Mouse (Mus musculus) C2C12 (cell line): Measurements from ENCODE around the gene Nt5c2. TPM values are rescaled to one million over a fixed set of nuclear protein-coding genes. Genes with fewer than 3 reads are reported as not detected.

Source experiments
- H3K27me3 ChIP-seq: one replicate; pipeline ENCODE4 v1.6.1; 2011; ENCODE audit not compliant: control insufficient read depth, insufficient read depth, insufficient read length
- H3K36me3 ChIP-seq: one replicate; pipeline ENCODE4 v1.6.1; 2011; ENCODE audit not compliant: control insufficient read depth, insufficient read depth
- H3K4me3 ChIP-seq: one replicate; pipeline ENCODE4 v1.5.1; 2011; ENCODE audit warnings: mild to moderate bottlenecking, control low read depth; ENCODE audit not compliant: poor library complexity, insufficient read depth, severe bottlenecking
- H3K79me2 ChIP-seq: one replicate; pipeline ENCODE4 v1.6.1; 2011; ENCODE audit not compliant: control insufficient read depth, insufficient read depth
- H3K79me3 ChIP-seq: one replicate; pipeline ENCODE4 v1.6.1; 2011; ENCODE audit warnings: low read depth, control low read depth
- H3ac ChIP-seq: one replicate; pipeline ENCODE3; 2011; ENCODE audit warnings: low read depth; ENCODE audit not compliant: control insufficient read depth, insufficient read length
- CEBPB ChIP-seq: IDR thresholded peaks from one replicate; pipeline ENCODE4 v1.6.1; 2011; ENCODE audit warnings: low read depth, mild to moderate bottlenecking, control low read depth, moderate library complexity
- CTCF ChIP-seq: IDR thresholded peaks from one replicate; pipeline ENCODE4 v1.5.1; 2011; ENCODE audit not compliant: control insufficient read depth, insufficient read depth, insufficient read length
- FOSL1 ChIP-seq: IDR thresholded peaks from one replicate; pipeline ENCODE4 v1.8.0; 2011; ENCODE audit warnings: mild to moderate bottlenecking, low read length; ENCODE audit not compliant: poor library complexity, insufficient read depth, severe bottlenecking
- MAX ChIP-seq: IDR thresholded peaks from one replicate; pipeline ENCODE4 v1.6.1; 2011; ENCODE audit warnings: mild to moderate bottlenecking, control low read depth
- MYOD1 ChIP-seq: IDR thresholded peaks from one replicate; pipeline ENCODE4 v1.6.1; 2011; ENCODE audit warnings: low read depth; ENCODE audit not compliant: control insufficient read depth, insufficient read length
- MYOG ChIP-seq: IDR thresholded peaks from one replicate; pipeline ENCODE4 v1.6.1; 2011; ENCODE audit not compliant: control insufficient read depth, insufficient read length; ENCODE audit errors: extremely low read depth
- USF1 ChIP-seq: IDR thresholded peaks from one replicate; pipeline ENCODE4 v1.6.1; 2011; ENCODE audit warnings: low read depth, mild to moderate bottlenecking, control low read depth, moderate library complexity
- polyA plus RNA-seq: library from polyadenylated mRNA; unstranded; fragments of >200 nt; fragmentation: generic; extraction: Trizol; gene quantifications from one replicate; pipeline ENCODE4 v1.2.1, GENCODE M21; 2012; ENCODE audit warnings: missing spikeins

Gene Nt5c2
- polyA plus RNA-seq, 1 experiment = 18.2 TPM

GRCm38 (mm10) chr19:46976743-46977142 is 38.2 kb downstream of the Nt5c2 start:
- TF ChIP-seq MAX (no peak), MYOD1 (no peak), FOSL1 (no peak), USF1 (no peak), CEBPB (no peak), CTCF (no peak), MYOG (no peak)
- H3ac ChIP-seq = no peak overlapping the region
- H3K4me3 ChIP-seq = no peak overlapping the region
- H3K79me2 ChIP-seq = no peaks in the 10 kb centered on the region
- no peaks in the 10 kb centered on the region for H3K79me3 ChIP-seq
- H3K36me3 ChIP-seq = no peaks in the 10 kb centered on the region
- no peaks in the 10 kb centered on the region for H3K27me3 ChIP-seq

GRCm38 (mm10) chr19:46975997-46976396 is 39.0 kb downstream of the Nt5c2 start:
- no peak overlapping the region for H3ac ChIP-seq
- no peaks in the 10 kb centered on the region for H3K27me3 ChIP-seq
- H3K4me3 ChIP-seq = no peak overlapping the region
- no peaks in the 10 kb centered on the region for H3K79me2 ChIP-seq
- H3K36me3 ChIP-seq = no peaks in the 10 kb centered on the region
- H3K79me3 ChIP-seq = no peaks in the 10 kb centered on the region
- TF ChIP-seq MYOG = no peak
- no peak for TF ChIP-seq USF1
- no peak for TF ChIP-seq CEBPB
- TF ChIP-seq FOSL1 = no peak
- no peak for TF ChIP-seq CTCF
- TF ChIP-seq MAX = no peak
- no peak for TF ChIP-seq MYOD1

GRCm38 (mm10) chr19:46975565-46975964 is 39.4 kb downstream of the Nt5c2 start:
- Histone ChIP-seq H3K27me3 (no peaks in the 10 kb centered on the region), H3K4me3 (no peak overlapping the region), H3K79me2 (no peaks in the 10 kb centered on the region), H3K36me3 (no peaks in the 10 kb centered on the region), H3ac (no peak overlapping the region), H3K79me3 (no peaks in the 10 kb centered on the region)
- TF ChIP-seq USF1 (no peak), CTCF (no peak), FOSL1 (no peak), MAX (no peak), CEBPB (no peak), MYOG (no peak), MYOD1 (no peak)

GRCm38 (mm10) chr19:46972159-46972558 is 42.8 kb downstream of the Nt5c2 start:
- no peak for TF ChIP-seq CEBPB
- no peak for TF ChIP-seq MYOG
- no peak for TF ChIP-seq USF1
- no peak for TF ChIP-seq FOSL1
- TF ChIP-seq MAX = no peak
- TF ChIP-seq CTCF = no peak
- no peak for TF ChIP-seq MYOD1
- no peaks in the 10 kb centered on the region for H3K79me3 ChIP-seq
- H3K4me3 ChIP-seq = no peak overlapping the region
- no peak overlapping the region for H3ac ChIP-seq
- no peaks in the 10 kb centered on the region for H3K79me2 ChIP-seq
- H3K27me3 ChIP-seq = no peaks in the 10 kb centered on the region
- H3K36me3 ChIP-seq = no peaks in the 10 kb centered on the region

GRCm38 (mm10) chr19:46971712-46972111 is 43.2 kb downstream of the Nt5c2 start:
- no peaks in the 10 kb centered on the region for H3K27me3 ChIP-seq
- H3K79me3 ChIP-seq = no peaks in the 10 kb centered on the region
- no peak for TF ChIP-seq MYOG
- TF ChIP-seq CEBPB = no peak
- TF ChIP-seq FOSL1 = no peak
- no peak for TF ChIP-seq USF1
- no peak for TF ChIP-seq MAX
- TF ChIP-seq MYOD1 = no peak
- TF ChIP-seq CTCF = no peak
- H3ac ChIP-seq = no peak overlapping the region
- no peaks in the 10 kb centered on the region for H3K36me3 ChIP-seq
- H3K4me3 ChIP-seq = no peak overlapping the region
- H3K79me2 ChIP-seq = no peaks in the 10 kb centered on the region

- no peak overlapping the region for H3K4me3 ChIP-seq
- no peak for TF ChIP-seq USF1
- no peak for TF ChIP-seq FOSL1
- TF ChIP-seq CEBPB = no peak
- no peak for TF ChIP-seq CTCF
- TF ChIP-seq MYOG = no peak
- no peak for TF ChIP-seq MAX
- TF ChIP-seq MYOD1 = no peak
- no peaks in the 10 kb centered on the region for H3K27me3 ChIP-seq
- no peak overlapping the region for H3ac ChIP-seq
- no peaks in the 10 kb centered on the region for H3K36me3 ChIP-seq
- H3K79me3 ChIP-seq = no peaks in the 10 kb centered on the region
- H3K79me2 ChIP-seq = no peaks in the 10 kb centered on the region
Measured at GRCm38 (mm10) chr19:46971051-46971689, 43.8 kb downstream of the Nt5c2 start.
